Mouse (Mus musculus) myocyte (in vitro differentiated cells): ENCODE results near the gene Gpr39.

Experiments used
- CEBPB ChIP-seq: IDR thresholded peaks from 2 replicates; pipeline ENCODE4 v1.6.1; 2011; ENCODE audit warnings: mild to moderate bottlenecking, moderate library complexity; ENCODE audit not compliant: poor library complexity, insufficient read depth, severe bottlenecking
- E2F4 ChIP-seq: IDR thresholded peaks from one replicate; pipeline ENCODE4 v1.6.1; 2011; ENCODE audit warnings: mild to moderate bottlenecking, control low read depth, moderate library complexity; ENCODE audit not compliant: insufficient read depth
- MAX ChIP-seq: IDR thresholded peaks from one replicate; pipeline ENCODE4 v1.6.1; 2011; ENCODE audit warnings: low read depth, mild to moderate bottlenecking, control low read depth
- MYOD1 ChIP-seq, 3 experiments: IDR thresholded peaks; one replicate each; pipeline ENCODE4 v1.6.1; 2011; ENCODE audit warnings: control low read depth in 2 of 3, low read depth in 2 of 3, mild to moderate bottlenecking in 2 of 3, moderate library complexity in 1 of 3; ENCODE audit not compliant: insufficient read length in 2 of 3, control insufficient read depth in 1 of 3
- MYOG ChIP-seq, 3 experiments: IDR thresholded peaks; one replicate each; pipeline ENCODE4 v1.6.1; 2011; ENCODE audit warnings: control low read depth in 2 of 3, low read depth in 2 of 3, mild to moderate bottlenecking in 2 of 3; ENCODE audit not compliant: insufficient read length in 2 of 3, control insufficient read depth in 1 of 3, insufficient read depth in 1 of 3
- POLR2A ChIP-seq: IDR thresholded peaks from one replicate; pipeline ENCODE4 v1.6.1; 2011; ENCODE audit warnings: low read depth, mild to moderate bottlenecking, control low read depth, moderate library complexity; ENCODE audit not compliant: insufficient read length
- POLR2AphosphoS2 ChIP-seq: IDR thresholded peaks from one replicate; pipeline ENCODE4 v1.6.1; 2011; ENCODE audit warnings: low read depth, control low read depth; ENCODE audit not compliant: insufficient read length
- REST ChIP-seq: IDR thresholded peaks from one replicate; pipeline ENCODE4 v1.6.1; 2011; ENCODE audit warnings: mild to moderate bottlenecking, control low read depth, moderate library complexity; ENCODE audit not compliant: insufficient read depth, insufficient read length
- SRF ChIP-seq: IDR thresholded peaks from one replicate; pipeline ENCODE4 v1.6.1; 2011; ENCODE audit warnings: low read depth; ENCODE audit not compliant: control insufficient read depth, insufficient read length
- USF1 ChIP-seq: IDR thresholded peaks from one replicate; pipeline ENCODE4 v1.6.1; 2011; ENCODE audit warnings: low read depth, mild to moderate bottlenecking, control low read depth, moderate library complexity

GRCm38 (mm10) chr1:125839746-125840392 lies 163.1 kb downstream of the Gpr39 start:
- TF ChIP-seq USF1 (no peak), SRF (no peak), POLR2A (no peak), MYOG (IDR thresholded peaks at IDR 0.05; ENCODE audit: control insufficient read depth in 1 of 3, insufficient read depth in 1 of 3, insufficient read length in 2 of 3, low read depth in 2 of 3) (no peak), CEBPB (no peak), MAX (no peak), MYOD1 (IDR thresholded peaks at IDR 0.05; ENCODE audit: control insufficient read depth in 1 of 3, insufficient read length in 2 of 3, low read depth in 2 of 3) (no peak), E2F4 (no peak), POLR2AphosphoS2 (no peak), REST (no peak)
